Mouse (Mus musculus) embryonic fibroblast, embryonic 13.5 days (primary cell): ENCODE measurements around the gene Eif3l.

ENCODE experiments used
- CTCF ChIP-seq: IDR thresholded peaks from 2 replicates; pipeline ENCODE4 v1.5.1; 2011; ENCODE audit warnings: mild to moderate bottlenecking, control low read depth, low read length, moderate library complexity, borderline replicate concordance; ENCODE audit not compliant: insufficient read depth
- POLR2A ChIP-seq: IDR thresholded peaks from 2 replicates; pipeline ENCODE4 v1.6.1; 2011; ENCODE audit warnings: low read depth, mild to moderate bottlenecking, control low read depth, low read length, moderate library complexity

DNA sequence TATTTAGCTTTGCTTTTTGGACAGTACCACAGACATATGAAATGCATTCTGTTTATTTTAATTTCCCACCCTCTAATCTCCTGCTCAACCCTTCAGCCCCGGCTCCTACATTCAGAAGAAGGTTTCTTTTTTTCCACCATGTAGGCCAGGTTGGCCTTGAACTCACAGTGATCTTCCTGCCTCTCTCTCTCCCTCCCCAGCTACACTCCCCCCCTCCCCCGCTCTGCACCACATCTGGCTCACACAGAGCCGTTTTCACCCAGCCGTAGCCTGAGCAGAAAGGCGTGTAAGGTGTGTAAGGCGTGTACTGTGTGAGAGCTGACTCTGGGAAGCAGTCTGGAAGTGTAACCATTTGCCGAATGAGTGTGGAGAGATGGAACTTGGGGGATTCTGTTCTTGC is 54.3 kb downstream of the Eif3l start:
- no peak for TF ChIP-seq POLR2A
- TF ChIP-seq CTCF = no peak
